Mouse (Mus musculus) midbrain, embryonic 16.5 days (tissue): ENCODE results near the gene Sgms1. TPM values are rescaled to one million over a fixed set of nuclear protein-coding genes. Genes with fewer than 3 reads are reported as not detected.

Experiments used
- ATAC-seq: fragments of 200-750 bp; cut with Nextera tagmentation; 2 replicates; pipeline ENCODE4 v1.8.0; 2017; ENCODE audit warnings: moderate TSS enrichment
- H3K27ac ChIP-seq: fragments of 300-500 bp; sonication (generic); 2 replicates; pipeline ENCODE4 v1.5.1; 2014; ENCODE audit warnings: mild to moderate bottlenecking, low read length, mixed read lengths
- H3K27me3 ChIP-seq: fragments of 300-500 bp; sonication (generic); 2 replicates; pipeline ENCODE4 v1.6.1; 2014; ENCODE audit warnings: low read depth, low read length, mixed read lengths; ENCODE audit not compliant: control insufficient read depth, insufficient read depth
- H3K36me3 ChIP-seq: fragments of 300-500 bp; sonication (generic); 2 replicates; pipeline ENCODE4 v1.6.1; 2014; ENCODE audit warnings: mild to moderate bottlenecking, low read length, moderate library complexity, mixed read lengths; ENCODE audit not compliant: control insufficient read depth, insufficient read depth
- H3K4me1 ChIP-seq: fragments of 300-500 bp; sonication (generic); 2 replicates; pipeline ENCODE4 v1.6.1; 2014; ENCODE audit warnings: mild to moderate bottlenecking, low read length, mixed read lengths; ENCODE audit not compliant: control insufficient read depth, insufficient read depth
- H3K4me2 ChIP-seq: fragments of 300-500 bp; sonication (generic); 2 replicates; pipeline ENCODE4 v1.6.1; 2014; ENCODE audit warnings: mild to moderate bottlenecking, low read length, mixed read lengths
- H3K4me3 ChIP-seq: fragments of 300-500 bp; sonication (generic); 2 replicates; pipeline ENCODE4 v1.5.1; 2014; ENCODE audit warnings: low read depth, mild to moderate bottlenecking, low read length, moderate library complexity, mixed read lengths
- H3K9ac ChIP-seq: fragments of 300-500 bp; sonication (generic); 2 replicates; pipeline ENCODE4 v1.6.1; 2014; ENCODE audit warnings: low read depth, low read length, mixed read lengths
- H3K9me3 ChIP-seq: fragments of 300-500 bp; sonication (generic); replicated peaks from 2 replicates; pipeline ENCODE4 v1.6.1; 2014; ENCODE audit warnings: mild to moderate bottlenecking, low read length, mixed read lengths; ENCODE audit not compliant: control insufficient read depth, poor library complexity, severe bottlenecking
- WGBS: fragments of 180-500 bp; shearing (Covaris S2); extraction: QIAGEN DNeasy Blood & Tissue Kit; methylation state at CpG from one replicate; pipeline ENCODE4 v1.1.7; 2014; 5-methylcytosine and 5-hydroxymethylcytosine counted together
- polyA plus RNA-seq: library from polyadenylated mRNA; unstranded; fragments of >200 nt; fragmentation: Nextera tagmentation; extraction: Ambion mirVana; gene quantifications from 2 replicates; pipeline ENCODE4 v1.2.1, GENCODE M21; 2015

Gene Sgms1
- polyA plus RNA-seq, 1 experiment from 2014 or later: 20.2 TPM

DNA sequence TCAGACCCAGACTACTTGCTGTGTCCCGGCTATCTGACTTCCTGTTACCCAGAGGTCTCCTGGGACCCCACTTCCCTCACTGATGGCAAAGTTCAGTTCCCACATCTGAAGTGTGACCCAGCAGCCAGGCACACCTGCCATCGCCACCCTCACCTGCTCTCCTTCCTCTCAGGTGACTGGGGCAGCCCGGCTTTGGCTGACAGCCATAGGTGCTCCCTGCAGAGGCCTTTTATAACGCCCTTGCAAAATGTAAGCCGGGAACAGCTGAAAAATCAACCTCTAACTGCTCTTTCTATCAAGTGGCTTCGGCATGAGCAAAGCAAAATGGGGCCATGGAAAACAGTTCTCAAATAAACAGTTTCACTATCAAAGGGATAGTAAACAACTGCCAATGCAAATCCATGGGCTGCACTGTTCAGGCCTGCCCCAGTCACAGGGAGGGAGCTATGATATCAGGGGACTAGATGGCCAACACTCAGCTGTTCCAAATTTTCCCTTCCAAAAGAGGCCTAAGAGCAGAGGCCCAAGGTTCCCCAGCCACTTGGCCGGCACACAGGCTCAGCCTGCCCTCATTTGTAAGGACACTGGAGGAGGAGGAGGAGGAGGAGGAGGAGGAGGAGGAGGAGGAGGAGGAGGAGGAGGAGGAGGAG, 12.5 kb downstream of the Sgms1 start:
- 66% methylated on average over 6 of the region's 7 CpGs for WGBS
- H3K27me3 ChIP-seq: no peaks in the 10 kb centered on the region
- H3K27ac ChIP-seq: no peak overlapping the region
- no peak overlapping the region for H3K4me2 ChIP-seq
- H3K4me3 ChIP-seq: no peak overlapping the region
- peaks cover 3% of the 10 kb centered on the region; the same call in 1 of the 2 replicates for H3K4me1 ChIP-seq
- no peak overlapping the region for H3K9ac ChIP-seq
- ATAC-seq: no peak
- no peaks in the 10 kb centered on the region for H3K36me3 ChIP-seq
- no peaks in the 10 kb centered on the region for H3K9me3 ChIP-seq

DNA sequence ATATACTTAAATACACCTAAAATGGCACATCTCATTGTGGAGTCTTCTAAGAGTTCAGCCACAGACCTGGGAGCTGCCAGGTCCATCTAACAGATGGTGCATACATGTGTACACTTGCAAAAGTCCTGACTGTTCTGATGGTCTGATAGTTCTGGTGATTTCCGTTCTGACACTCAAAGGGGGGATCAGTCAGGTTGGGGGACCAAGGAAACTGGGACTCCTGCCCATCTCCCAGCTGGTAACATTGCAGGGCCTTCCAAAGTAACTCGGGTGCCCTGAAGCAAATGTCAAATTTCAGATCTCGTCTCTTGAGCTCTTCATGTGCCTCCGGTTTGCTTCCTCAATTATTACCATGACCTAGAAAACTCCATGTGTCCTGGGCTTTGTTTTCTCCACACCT, 13.5 kb downstream of the Sgms1 start:
- no peak overlapping the region for H3K4me2 ChIP-seq
- no peak overlapping the region for H3K9ac ChIP-seq
- H3K27ac ChIP-seq: no peak overlapping the region
- no peak overlapping the region for H3K4me3 ChIP-seq
- H3K4me1 ChIP-seq: peaks cover 3% of the 10 kb centered on the region; the same call in 1 of the 2 replicates
- no peak for ATAC-seq
- H3K9me3 ChIP-seq: no peaks in the 10 kb centered on the region
- no peaks in the 10 kb centered on the region for H3K27me3 ChIP-seq
- WGBS: 88% methylated on average over 4 of the region's 4 CpGs
- H3K36me3 ChIP-seq: no peaks in the 10 kb centered on the region

DNA sequence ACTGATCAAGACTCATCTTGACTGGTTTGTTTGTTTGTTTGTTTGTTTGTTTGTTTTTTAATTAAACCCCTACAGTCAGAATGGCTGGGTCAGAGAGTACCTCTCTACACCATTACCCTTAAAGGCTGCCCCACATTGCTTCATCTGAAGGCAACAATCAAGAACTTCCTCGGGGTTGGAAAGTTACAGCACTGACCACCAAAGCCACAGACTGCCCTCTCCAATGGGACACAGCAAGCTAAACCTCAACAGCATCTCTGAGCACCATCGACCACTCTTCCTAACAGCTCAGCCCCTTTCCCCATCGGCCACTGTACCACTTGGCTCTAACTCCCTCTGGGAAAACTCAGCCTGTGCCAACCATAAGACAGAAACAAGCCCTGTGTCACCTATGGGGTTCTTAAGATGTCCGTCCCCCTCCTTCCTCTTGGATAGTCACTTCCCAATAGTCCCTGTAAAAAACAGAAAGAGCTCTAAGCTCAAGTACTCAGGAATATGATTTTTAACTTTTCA, 14.0 kb downstream of the Sgms1 start:
- 96% methylated on average over 4 of the region's 4 CpGs for WGBS

DNA sequence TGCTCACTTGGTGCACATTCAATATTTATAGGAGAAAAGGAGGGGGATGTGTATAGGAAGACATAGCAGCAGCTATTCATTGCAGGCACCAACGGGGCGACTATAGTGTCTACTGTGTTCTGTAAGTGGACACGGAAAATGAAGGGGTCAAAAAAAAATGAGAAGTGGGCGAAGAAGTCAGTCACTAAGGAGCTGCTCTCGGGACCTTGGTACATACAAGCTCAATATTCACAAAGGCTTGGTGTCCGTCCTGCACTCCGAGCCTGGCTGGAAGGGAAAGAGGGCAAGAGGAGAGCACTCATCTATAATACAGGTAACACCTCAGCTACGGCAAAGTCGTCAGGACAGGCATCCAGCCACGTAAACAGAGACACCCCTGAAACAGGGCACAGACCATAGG, 14.8 kb downstream of the Sgms1 start:
- Histone ChIP-seq H3K36me3 (no peaks in the 10 kb centered on the region), H3K9me3 (no peaks in the 10 kb centered on the region), H3K9ac (no peak overlapping the region), H3K27me3 (no peaks in the 10 kb centered on the region), H3K4me1 (peaks cover 3% of the 10 kb centered on the region; the same call in 1 of the 2 replicates), H3K27ac (no peak overlapping the region), H3K4me2 (no peak overlapping the region), H3K4me3 (no peak overlapping the region)
- ATAC-seq: no peak
- 94% methylated on average over 10 of the region's 10 CpGs for WGBS

More for the DNA sequence above, 14.0 kb downstream of the Sgms1 start:
- ATAC-seq: no peak
- Histone ChIP-seq H3K4me2 (no peak overlapping the region), H3K36me3 (no peaks in the 10 kb centered on the region), H3K4me1 (peaks cover 3% of the 10 kb centered on the region; the same call in 1 of the 2 replicates), H3K27me3 (no peaks in the 10 kb centered on the region), H3K4me3 (no peak overlapping the region), H3K9me3 (no peaks in the 10 kb centered on the region), H3K27ac (no peak overlapping the region), H3K9ac (no peak overlapping the region)

DNA sequence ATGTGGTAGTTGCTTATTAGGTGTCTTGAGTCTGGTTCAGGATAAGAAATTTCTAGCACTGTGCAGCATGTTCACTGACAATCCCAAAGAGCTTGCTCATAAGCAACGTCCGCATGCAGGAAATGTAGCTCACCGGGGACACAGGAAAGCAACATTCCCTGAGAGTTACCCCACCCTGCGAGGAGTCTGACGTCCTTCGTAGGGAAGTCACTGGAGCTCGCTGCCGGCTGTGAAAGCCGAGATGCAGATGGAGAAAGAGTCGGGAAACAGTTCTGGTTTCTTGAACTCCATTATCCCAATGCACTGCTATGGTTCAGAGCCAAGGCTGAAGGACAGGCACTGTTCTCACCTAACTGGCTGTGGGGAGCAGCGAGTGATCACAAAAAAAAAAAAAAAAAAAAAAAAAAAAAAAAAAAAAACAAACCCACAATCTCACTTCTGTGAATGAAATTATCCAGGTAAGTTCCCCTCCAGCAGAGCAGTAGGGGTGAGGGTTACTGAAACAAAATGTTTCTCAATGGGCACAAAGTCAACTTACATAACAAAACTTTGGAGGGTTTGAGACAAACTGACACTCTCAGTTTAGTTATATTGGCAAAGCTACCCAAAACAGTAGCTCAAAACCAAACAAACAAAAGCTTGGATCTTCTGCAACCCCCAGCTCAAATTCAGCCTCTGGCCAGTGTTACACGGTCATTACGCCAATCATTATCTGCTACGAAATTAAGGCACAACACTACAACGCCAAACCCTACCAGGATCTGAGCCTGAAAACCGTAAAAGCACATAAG, 15.5 kb downstream of the Sgms1 start:
- Histone ChIP-seq H3K4me3 (no peak overlapping the region), H3K9ac (no peak overlapping the region), H3K4me1 (peaks cover 3% of the 10 kb centered on the region; the same call in 1 of the 2 replicates), H3K4me2 (no peak overlapping the region), H3K9me3 (no peaks in the 10 kb centered on the region), H3K27me3 (no peaks in the 10 kb centered on the region), H3K36me3 (no peaks in the 10 kb centered on the region), H3K27ac (no peak overlapping the region)
- 83% methylated on average over 16 of the region's 16 CpGs for WGBS
- no peak for ATAC-seq

DNA sequence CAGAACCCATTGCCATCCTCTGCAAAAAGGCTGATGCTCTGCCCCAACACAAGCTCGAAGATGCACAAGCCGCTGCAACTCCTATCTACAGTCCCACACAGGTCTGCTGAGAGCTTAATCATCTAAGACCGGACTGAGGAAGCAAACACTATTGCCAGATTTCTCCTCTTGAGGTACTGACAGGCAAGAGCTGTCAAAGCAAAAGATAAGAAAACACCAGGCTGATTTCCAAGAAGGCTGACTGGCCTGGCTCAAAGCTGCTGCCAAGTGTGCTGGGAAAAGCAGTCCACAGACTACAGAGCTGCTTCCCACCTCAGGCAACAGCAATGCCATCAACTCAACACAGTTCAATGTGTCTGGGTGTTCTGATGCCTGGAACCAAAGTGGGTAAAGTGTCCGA, 17.1 kb downstream of the Sgms1 start:
- no peak overlapping the region for H3K4me3 ChIP-seq
- no peak overlapping the region for H3K27ac ChIP-seq
- H3K9me3 ChIP-seq: no peaks in the 10 kb centered on the region
- no peak overlapping the region for H3K4me2 ChIP-seq
- H3K4me1 ChIP-seq: no peaks in the 10 kb centered on the region
- H3K9ac ChIP-seq: no peak overlapping the region
- H3K27me3 ChIP-seq: no peaks in the 10 kb centered on the region
- no peaks in the 10 kb centered on the region for H3K36me3 ChIP-seq
- no peak for ATAC-seq
- WGBS: 89% methylated on average over 4 of the region's 4 CpGs

DNA sequence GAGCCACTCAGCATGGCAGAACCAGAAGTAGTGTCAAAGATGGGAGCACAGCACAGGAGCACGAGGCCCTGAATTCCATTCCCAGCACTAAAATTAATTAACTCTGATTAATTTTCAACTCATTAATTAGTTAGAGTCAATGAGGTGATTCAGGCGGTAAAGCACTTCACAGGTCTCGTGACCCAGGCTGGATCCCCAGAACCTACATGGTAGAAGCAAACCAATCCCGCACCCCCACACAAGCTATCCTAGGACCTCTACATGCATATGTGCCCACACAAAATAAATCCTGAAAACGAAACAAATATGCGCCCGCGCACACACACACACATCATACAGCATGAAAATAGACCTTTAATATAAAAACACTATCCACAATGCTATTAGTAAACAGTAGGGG, 22.2 kb downstream of the Sgms1 start:
- Histone ChIP-seq H3K4me1 (no peaks in the 10 kb centered on the region), H3K27ac (no peak overlapping the region), H3K4me3 (no peak overlapping the region), H3K4me2 (no peak overlapping the region), H3K9ac (no peak overlapping the region), H3K9me3 (no peaks in the 10 kb centered on the region), H3K36me3 (no peaks in the 10 kb centered on the region), H3K27me3 (no peaks in the 10 kb centered on the region)
- ATAC-seq: no peak
- WGBS: 94% methylated on average over 8 of the region's 8 CpGs

DNA sequence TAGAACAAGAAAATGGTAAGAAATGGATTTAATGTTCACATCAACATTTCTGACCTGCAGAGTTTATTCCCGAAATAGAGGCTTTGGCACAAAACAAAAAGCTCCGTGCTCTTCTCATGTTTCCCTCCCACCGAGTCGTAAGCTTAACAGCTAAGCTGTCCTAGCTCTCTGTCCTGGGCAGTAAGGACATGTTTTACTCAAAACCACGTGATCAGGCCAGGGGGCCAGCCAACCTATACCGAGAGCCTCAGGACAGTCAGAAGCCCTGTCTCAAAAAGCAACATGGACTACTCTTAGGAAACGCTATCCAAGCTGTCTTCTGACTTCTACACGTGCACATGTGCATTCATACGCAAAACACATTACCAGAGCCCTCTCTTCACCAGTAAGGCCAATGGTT, 23.1 kb downstream of the Sgms1 start:
- no peak overlapping the region for H3K27ac ChIP-seq
- H3K4me3 ChIP-seq: no peak overlapping the region
- H3K4me1 ChIP-seq: no peaks in the 10 kb centered on the region
- ATAC-seq: no peak
- H3K9ac ChIP-seq: no peak overlapping the region
- H3K36me3 ChIP-seq: no peaks in the 10 kb centered on the region
- no peaks in the 10 kb centered on the region for H3K27me3 ChIP-seq
- no peak overlapping the region for H3K4me2 ChIP-seq
- no peaks in the 10 kb centered on the region for H3K9me3 ChIP-seq
- 80% methylated on average over 9 of the region's 9 CpGs for WGBS

DNA sequence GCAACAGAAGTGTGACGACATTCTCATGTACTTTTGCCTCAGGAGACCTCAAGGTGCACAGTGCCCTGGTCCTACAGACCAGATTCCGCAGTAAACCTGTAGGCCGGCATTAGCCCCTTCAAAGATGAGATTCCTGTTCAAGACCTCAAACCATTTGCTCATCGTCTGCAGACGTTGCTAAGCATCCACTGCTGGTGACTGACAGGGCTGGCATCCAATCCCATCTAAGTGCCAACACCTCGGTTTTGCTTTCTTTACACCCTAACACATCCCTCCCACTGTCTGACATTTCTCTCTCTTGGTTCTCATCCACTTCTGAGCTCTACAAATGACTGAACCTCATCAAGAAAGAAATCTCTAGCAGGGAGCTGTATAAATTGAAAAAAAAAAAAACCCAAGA, 24.4 kb downstream of the Sgms1 start:
- WGBS: 91% methylated on average over 6 of the region's 6 CpGs
- H3K27ac ChIP-seq: no peak overlapping the region
- ATAC-seq: no peak

More for the DNA sequence above, 24.4 kb downstream of the Sgms1 start:
- no peaks in the 10 kb centered on the region for H3K36me3 ChIP-seq
- no peak overlapping the region for H3K9ac ChIP-seq
- H3K4me1 ChIP-seq: no peaks in the 10 kb centered on the region
- no peak overlapping the region for H3K4me3 ChIP-seq
- H3K9me3 ChIP-seq: no peaks in the 10 kb centered on the region
- no peaks in the 10 kb centered on the region for H3K27me3 ChIP-seq
- no peak overlapping the region for H3K4me2 ChIP-seq
